Mouse (Mus musculus): ENCODE data around the gene Gm17482. TPM values are rescaled to one million over a fixed set of nuclear protein-coding genes. Genes with fewer than 3 reads are reported as not detected.

The Gm17482 gene
- polyA plus RNA-seq, 1 experiment: not detected

- no peaks in the 10 kb centered on the region for H3K4me1 ChIP-seq (ENCODE audit: control insufficient read depth, insufficient read depth, low read length)
- TF ChIP-seq POLR2A (IDR thresholded peaks at IDR 0.05; ENCODE audit: borderline replicate concordance, low read depth, low read length) (no peak), CTCF (IDR thresholded peaks at IDR 0.05; ENCODE audit: low read depth, low read length) (no peak)
- H3K27ac ChIP-seq (ENCODE audit: insufficient read depth, low read depth, low read length): no peak overlapping the region
- no peak overlapping the region for H3K4me3 ChIP-seq (ENCODE audit: insufficient read depth, low read length)
These were observed 14.8 kb downstream of the Gm17482 start for GRCm38 (mm10) chr6:115241939-115242338.

GRCm38 (mm10) chr6:115244222-115244621 lies 17.1 kb downstream of the Gm17482 start:
- Histone ChIP-seq H3K4me1 (ENCODE audit: control insufficient read depth, insufficient read depth, low read length) (peaks cover 5% of the 10 kb centered on the region), H3K27ac (ENCODE audit: insufficient read depth, low read depth, low read length) (no peak overlapping the region), H3K4me3 (ENCODE audit: insufficient read depth, low read length) (no peak overlapping the region)
- TF ChIP-seq CTCF (IDR thresholded peaks at IDR 0.05; ENCODE audit: low read depth, low read length) (no peak), POLR2A (IDR thresholded peaks at IDR 0.05; ENCODE audit: borderline replicate concordance, low read depth, low read length) (no peak)

- Histone ChIP-seq H3K4me1 (ENCODE audit: control insufficient read depth, insufficient read depth, low read length) (peaks cover 5% of the 10 kb centered on the region), H3K4me3 (ENCODE audit: insufficient read depth, low read length) (no peak overlapping the region), H3K27ac (ENCODE audit: insufficient read depth, low read depth, low read length) (no peak overlapping the region)
- TF ChIP-seq POLR2A (IDR thresholded peaks at IDR 0.05; ENCODE audit: borderline replicate concordance, low read depth, low read length) (no peak), CTCF (IDR thresholded peaks at IDR 0.05; ENCODE audit: low read depth, low read length) (no peak)
These were observed 18.4 kb downstream of the Gm17482 start for GRCm38 (mm10) chr6:115245500-115246058.

GRCm38 (mm10) chr6:115251531-115251985 lies 24.4 kb downstream of the Gm17482 start:
- Histone ChIP-seq H3K27ac (ENCODE audit: insufficient read depth, low read depth, low read length) (no peak overlapping the region), H3K4me3 (ENCODE audit: insufficient read depth, low read length) (no peak overlapping the region), H3K4me1 (ENCODE audit: control insufficient read depth, insufficient read depth, low read length) (peaks cover 5% of the 10 kb centered on the region)
- no peak for TF ChIP-seq POLR2A (IDR thresholded peaks at IDR 0.05; ENCODE audit: borderline replicate concordance, low read depth, low read length)
- no peak for TF ChIP-seq CTCF (IDR thresholded peaks at IDR 0.05; ENCODE audit: low read depth, low read length)

- no peak within 1 kb of the TSS for H3K4me3 ChIP-seq (ENCODE audit: insufficient read depth, low read length)
- TF ChIP-seq POLR2A (IDR thresholded peaks at IDR 0.05; ENCODE audit: borderline replicate concordance, low read depth, low read length) (no peak), CTCF (IDR thresholded peaks at IDR 0.05; ENCODE audit: low read depth, low read length) (no peak)
- peaks cover 3% of the 10 kb centered on the region for H3K4me1 ChIP-seq (ENCODE audit: control insufficient read depth, insufficient read depth, low read length)
- no peak within 1 kb of the TSS for H3K27ac ChIP-seq (ENCODE audit: insufficient read depth, low read depth, low read length)
These were observed 25.1 kb downstream of the Gm17482 start, which contains the start of gene Timp4 for GRCm38 (mm10) chr6:115252099-115252873. Gene Timp4, minus strand, starts transcription at chr6:115252205.

- Histone ChIP-seq H3K4me1 (ENCODE audit: control insufficient read depth, insufficient read depth, low read length) (no peaks in the 10 kb centered on the region), H3K27ac (ENCODE audit: insufficient read depth, low read depth, low read length) (no peak overlapping the region), H3K4me3 (ENCODE audit: insufficient read depth, low read length) (no peak overlapping the region)
- TF ChIP-seq POLR2A (IDR thresholded peaks at IDR 0.05; ENCODE audit: borderline replicate concordance, low read depth, low read length) (no peak), CTCF (IDR thresholded peaks at IDR 0.05; ENCODE audit: low read depth, low read length) (no peak)
These were observed 28.0 kb downstream of the Gm17482 start for GRCm38 (mm10) chr6:115255171-115255570.

GRCm38 (mm10) chr6:115260507-115260906 lies 33.4 kb downstream of the Gm17482 start:
- TF ChIP-seq POLR2A (IDR thresholded peaks at IDR 0.05; ENCODE audit: borderline replicate concordance, low read depth, low read length): no peak
- Histone ChIP-seq H3K4me3 (ENCODE audit: insufficient read depth, low read length) (no peak overlapping the region), H3K4me1 (ENCODE audit: control insufficient read depth, insufficient read depth, low read length) (no peaks in the 10 kb centered on the region), H3K27ac (ENCODE audit: insufficient read depth, low read depth, low read length) (no peak overlapping the region)

GRCm38 (mm10) chr6:115266791-115267190 lies 39.6 kb downstream of the Gm17482 start:
- no peak overlapping the region for H3K27ac ChIP-seq (ENCODE audit: insufficient read depth, low read depth, low read length)
- peaks cover 22% of the 10 kb centered on the region for H3K4me1 ChIP-seq (ENCODE audit: control insufficient read depth, insufficient read depth, low read length)
- no peak overlapping the region for H3K4me3 ChIP-seq (ENCODE audit: insufficient read depth, low read length)
- TF ChIP-seq CTCF (IDR thresholded peaks at IDR 0.05; ENCODE audit: low read depth, low read length) (no peak), POLR2A (IDR thresholded peaks at IDR 0.05; ENCODE audit: borderline replicate concordance, low read depth, low read length) (no peak)

- H3K4me3 ChIP-seq (ENCODE audit: insufficient read depth, low read length): no peak overlapping the region
- peak; percentile 64 for TF ChIP-seq CTCF (IDR thresholded peaks at IDR 0.05; ENCODE audit: low read depth, low read length)
- TF ChIP-seq POLR2A (IDR thresholded peaks at IDR 0.05; ENCODE audit: borderline replicate concordance, low read depth, low read length): no peak
- no peak overlapping the region for H3K27ac ChIP-seq (ENCODE audit: insufficient read depth, low read depth, low read length)
- H3K4me1 ChIP-seq (ENCODE audit: control insufficient read depth, insufficient read depth, low read length): peaks cover 28% of the 10 kb centered on the region
These were observed 40.8 kb downstream of the Gm17482 start for GRCm38 (mm10) chr6:115267916-115268315.
